Mouse (Mus musculus) right cerebral cortex, postnatal 10 days (tissue): ENCODE results near the gene Mylk.
A peak's percentile ranks its signal among the peaks of the same experiment; 100 is the strongest.

Experiments used
- DNase-seq, 2 experiments: peaks; one replicate each; pipeline ENCODE4 v3.0.0; 2021; ENCODE audit warnings: low spot score in 2 of 2

Gene Mylk

DNA sequence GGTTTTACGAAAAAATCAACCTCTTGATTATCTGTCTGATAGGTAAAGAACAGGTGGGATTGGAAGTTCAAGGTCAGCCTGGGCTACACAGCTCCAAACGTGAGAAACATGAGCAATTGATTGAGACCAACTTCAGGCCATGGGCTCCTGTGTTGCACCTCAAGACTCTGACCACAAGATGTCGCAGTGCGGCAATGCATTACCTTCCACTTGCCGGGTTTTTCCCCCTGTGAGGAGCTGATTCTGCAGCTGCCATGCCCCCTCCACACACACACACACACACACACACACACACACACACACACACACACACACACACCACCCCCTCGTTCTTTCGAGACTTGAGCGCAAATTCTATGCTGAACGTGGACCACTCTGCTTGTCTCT is 157.3 kb downstream of the Mylk start:
- DNase-seq = peak; percentile 84 to 90

DNA sequence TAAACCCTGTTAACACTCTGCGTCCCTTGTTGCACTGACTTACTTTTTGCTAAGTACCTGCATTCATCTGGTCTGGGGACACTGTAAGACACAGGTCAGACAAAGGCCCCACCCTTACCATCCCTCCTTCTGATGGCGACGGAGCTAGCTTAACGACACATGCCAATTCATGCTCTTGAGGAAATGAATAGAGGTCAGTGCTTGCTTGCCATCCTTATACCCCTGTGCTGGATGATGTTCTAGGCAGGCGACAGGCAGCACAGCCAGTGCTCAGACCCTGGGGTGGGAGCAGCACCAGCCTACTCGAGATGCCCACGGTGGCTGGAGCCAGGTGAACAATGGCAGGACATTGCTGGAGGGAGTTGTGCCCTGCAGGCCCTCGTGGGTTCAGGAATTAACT is 157.8 kb downstream of the Mylk start:
- DNase-seq = no peak

DNA sequence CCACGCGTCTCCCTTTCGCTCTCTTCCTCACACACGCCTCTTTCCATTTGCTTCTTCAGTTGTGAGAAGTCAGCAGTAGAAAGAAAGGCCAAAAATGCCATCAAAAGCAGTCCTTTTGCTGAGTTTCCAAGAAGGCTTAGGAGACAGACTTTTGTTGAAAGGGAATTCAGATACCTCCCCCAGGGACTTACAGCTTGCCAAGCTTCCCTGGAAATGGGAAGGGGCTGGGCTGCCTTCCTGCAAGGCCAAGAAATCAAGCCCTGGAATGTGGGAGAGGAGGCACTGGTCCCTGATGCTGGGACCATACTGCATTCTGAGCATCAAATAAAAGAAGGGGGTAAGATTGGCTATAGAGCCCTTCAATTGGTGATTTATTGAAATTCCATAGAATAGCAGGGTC is 159.9 kb downstream of the Mylk start:
- no peak for DNase-seq

DNA sequence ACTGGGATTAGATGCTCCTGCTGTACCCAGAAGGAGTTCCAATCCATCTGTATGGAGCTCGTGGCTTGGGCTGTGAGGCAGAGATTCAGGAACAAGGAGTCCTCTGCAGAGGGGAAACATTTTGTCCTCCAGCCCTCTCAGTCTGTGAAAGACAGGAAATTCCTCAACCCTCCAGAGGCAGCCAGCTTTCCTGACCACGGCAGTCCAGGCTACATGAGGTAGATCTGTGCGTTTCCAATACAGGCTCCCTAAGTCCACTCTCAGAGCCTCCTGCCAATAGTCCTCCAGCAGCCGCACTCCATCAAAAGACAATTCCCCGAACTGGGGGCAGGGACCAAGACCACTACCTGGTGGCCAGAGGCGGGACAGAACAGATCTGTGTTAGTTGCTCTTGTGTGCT is 164.4 kb downstream of the Mylk start:
- no peak for DNase-seq

DNA sequence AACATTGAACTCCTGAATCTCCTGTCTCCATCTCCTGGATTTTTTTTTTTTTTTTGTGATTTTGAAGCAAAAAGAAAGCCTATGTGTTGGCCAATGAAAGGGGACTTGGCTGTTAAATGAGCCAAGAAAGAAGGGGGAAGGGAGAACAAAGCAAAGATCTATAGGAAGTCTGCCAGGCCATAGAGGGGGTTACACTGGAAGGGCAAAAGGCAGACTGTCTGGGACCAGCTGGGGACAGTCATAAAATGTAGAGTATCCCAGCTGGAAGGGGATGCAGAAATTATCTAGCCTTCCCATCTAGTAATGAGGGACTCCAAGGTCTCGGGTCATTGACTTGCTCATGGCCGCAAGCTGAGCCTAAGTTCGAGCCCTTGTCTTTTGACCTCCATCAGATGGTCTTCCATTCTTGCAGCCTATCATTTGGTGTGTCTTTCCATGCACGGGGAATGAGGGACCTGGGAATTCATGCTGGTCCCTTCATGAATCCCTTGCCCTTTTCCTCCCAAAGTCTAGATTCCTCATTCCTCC is 172.4 kb downstream of the Mylk start:
- DNase-seq = no peak

DNA sequence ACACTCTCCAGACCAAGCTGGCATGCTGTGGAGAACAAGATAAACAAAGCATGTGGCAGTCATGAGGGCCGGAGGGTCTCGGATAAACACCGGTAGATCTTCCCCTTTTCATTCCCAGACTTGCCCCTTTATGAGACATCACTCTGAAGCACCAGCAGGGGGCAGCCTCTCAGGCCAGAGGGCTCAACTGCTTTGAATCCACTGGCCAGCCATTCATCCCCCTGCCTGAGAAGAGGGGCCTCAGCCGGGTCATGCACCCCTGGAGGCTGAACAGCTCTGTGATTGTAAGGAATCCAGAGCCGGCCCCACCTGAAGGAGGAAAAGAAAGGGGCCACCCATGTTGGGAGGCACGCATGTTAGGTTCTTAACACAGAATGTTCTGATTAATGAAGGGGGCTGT is 175.2 kb downstream of the Mylk start:
- DNase-seq = peak in 1 of 2 experiments; percentile 36

DNA sequence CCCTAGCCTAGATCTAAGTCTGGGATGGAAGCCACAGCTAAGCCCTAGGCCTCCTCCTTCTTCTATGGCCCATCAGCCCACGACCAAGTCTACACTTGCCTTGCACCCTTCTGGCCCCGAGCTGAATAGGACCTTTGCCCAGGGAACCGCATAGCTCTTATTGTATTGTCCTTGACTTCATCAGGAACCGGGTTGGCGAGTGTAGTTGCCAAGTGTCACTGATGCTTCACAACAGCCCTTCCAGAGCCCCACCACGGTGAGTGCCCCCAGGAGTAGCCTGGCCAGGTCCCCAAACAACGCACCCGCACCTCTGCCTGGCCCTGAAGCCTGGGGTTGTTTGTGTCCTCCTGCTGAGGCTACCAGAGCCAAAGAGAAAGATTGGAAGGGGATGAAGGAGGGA is 175.9 kb downstream of the Mylk start:
- DNase-seq = no peak

DNA sequence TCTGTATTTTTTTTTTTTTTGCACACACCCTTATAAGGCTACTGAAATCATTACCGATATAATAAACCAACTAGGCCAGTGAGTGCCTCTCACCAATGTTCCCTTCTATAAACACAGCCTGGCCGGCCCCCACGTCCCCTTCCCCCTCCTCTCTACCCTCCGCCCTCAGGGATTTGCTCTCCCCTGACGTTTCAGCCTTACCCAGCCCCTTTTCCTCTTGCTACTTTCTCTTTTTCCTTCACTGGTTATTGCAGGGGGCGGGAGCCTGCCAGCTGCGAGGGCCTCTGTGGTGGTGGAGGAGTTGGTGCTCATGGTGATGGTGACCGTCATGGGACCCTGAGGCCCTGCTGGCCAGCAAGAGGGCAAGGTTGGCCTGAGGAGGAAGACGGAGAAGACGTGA is 176.3 kb downstream of the Mylk start:
- DNase-seq = no peak

DNA sequence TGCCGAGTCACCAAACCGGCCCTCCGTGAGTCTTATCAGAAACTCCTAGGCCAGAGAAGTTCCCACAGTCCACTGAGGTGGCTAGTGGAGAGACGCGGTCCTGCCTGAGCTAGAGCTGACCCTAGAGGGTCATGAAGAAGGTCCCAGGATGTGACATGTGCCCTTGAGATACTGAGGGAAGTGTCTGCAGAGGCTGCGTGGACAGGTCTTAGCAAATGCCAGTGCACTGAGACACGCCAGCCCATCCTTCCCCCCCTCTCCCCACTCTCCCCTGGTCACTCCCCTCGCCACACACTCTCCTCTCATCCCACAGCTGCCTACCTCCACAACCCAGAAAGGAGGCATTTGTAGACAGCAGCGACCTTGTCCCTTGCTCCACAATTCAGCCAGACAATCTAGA is 178.6 kb downstream of the Mylk start:
- no peak for DNase-seq

DNA sequence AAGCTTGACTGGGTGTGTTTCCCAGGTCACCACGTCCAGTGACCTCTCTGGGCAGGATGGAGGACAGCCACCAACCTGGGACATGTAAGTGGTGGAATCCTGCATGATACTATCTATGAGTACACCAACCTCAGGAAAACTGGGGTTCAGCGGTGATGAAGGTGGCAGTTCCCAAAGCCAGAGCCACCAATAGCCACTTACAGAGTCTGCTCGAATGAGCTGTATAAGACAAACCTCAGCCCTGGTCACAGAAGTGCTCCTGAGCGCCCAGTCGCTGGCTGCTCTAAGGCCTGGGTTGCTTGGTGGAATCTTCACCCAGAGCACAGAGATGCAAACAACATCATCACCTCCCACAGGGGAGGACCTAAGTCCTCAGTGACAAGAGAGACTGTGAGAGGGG is 179.3 kb downstream of the Mylk start:
- no peak for DNase-seq

DNA sequence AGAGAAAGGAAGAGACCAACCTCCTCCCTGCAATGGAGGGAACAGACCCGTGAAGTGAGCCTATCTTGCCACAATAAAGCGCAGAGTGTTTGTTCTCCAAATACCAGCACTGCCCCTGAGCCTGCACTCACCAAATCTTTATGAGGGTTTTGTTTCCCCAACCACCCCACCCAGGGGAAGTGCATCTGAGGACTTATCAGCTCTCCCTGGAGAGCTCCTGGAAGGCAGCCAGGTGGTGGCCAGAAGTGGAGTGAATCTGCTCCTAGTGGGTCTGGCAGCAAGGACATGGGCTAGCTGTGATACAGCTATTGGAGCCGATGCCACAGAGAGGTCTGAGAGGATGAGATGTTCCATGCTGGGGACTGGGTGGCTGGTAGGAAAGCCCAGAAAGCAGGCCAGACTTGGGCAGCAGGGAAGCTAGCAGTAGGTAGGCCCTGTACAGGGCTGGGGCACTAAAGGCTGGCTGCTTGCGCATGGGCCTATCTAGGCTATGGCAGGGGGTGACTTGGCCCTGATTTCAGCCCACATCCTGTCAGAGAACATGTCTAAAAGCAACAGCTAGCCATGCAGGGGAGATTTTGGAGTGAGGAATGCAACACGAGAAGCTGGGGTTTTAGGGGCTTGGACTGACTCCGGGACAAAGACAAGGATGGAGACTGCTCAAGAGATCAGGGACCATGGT is 180.1 kb downstream of the Mylk start:
- no peak for DNase-seq

DNA sequence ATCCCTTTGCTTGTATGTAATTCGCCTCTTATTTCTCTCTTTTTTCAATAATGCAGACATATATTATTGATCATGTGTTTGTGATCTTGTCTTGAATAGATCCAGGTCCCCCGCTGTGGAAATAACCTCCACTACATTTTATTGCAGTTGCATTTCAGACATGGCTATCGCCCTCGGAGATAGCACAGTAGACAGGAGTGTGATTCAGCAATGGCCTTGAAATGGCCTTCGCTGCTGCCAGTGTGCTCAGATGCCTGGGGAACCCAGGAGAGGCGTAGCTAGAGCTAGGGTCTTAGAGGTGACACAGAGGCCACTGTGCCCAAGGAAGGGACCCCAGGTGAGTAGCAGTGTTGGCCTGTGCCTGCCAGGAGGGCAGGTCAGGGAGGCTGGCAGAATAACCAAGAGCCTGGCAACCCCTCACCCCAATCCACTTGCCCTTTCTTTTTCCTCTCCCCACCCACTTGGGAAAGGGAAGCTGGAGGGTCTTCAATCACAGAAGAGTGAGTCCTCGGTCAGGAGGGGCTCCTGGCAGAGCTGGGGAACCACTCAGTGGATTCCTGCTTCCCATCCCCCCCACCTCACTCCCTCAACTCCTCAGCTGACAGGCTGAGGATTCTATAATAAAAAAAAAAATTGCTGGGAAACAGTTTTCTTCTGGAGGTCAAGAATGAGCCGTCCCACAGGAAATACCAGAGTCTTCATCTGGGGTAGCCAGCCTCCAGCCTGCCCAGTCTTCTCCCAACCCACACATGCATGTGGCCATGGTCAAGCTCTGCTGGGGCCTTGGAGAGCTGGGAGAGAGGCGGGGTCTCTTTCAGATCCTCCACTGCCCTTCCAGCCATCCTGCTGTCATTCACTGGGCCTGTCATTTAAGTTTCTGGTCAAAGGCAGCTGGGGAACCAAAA is 181.8 kb downstream of the Mylk start:
- DNase-seq = no peak

DNA sequence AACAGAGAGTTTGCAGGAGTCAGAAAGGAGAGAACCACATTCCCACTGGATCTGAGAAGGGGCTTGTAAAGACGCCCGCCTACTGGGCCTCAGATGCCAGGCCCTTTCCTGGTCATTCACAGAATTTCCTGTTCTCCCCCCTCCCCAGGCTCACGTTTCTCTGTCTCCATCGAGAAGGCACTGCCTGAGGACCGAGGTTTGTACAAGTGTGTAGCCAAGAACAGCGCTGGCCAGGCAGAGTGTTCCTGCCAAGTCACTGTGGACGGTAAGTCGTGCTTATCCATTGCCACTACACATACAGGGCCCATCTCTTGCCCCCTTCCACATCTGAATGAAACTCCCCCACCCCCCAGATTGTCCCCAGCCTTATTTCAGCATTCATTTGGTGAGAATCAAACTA is 184.7 kb downstream of the Mylk start:
- DNase-seq = no peak

DNA sequence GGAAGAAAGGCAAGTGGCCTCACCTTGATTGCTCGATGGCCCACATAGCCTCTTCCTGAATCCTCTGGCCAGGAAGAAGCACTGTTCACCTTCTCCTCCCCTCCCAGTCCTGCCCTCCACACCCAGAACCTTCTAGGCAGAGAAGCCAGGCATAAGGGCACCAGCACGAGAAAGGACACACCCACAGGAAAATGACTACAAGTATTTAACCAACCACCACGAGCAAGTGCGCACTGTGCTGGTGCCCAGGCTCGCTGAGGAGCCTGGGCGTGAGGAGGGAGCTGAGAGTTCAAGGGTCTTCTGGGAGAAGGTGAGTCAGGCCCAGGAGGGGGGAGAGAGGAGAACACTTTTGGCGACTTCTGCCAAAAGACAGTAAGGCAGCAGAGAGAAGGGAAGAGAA is 185.1 kb downstream of the Mylk start:
- DNase-seq = no peak

DNA sequence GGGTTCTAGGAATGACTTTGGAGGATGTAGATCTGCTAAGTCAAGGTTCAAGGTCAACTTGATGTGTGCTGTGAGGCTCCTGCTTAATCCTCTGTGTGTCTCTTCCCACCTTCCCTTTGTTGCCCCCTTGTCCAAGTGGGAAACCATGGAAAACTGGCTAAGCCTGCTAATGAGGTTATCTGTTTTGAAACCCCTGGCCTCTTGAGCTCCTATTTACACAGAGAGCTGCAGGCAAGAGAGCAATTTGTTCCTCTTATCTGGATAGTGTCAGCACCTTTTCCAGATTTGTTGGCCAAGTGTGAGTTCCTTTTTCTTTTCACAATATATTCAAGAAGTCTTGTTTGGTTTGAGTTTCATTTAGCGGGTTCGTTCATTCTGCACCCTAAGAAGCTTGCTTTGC is 186.3 kb downstream of the Mylk start:
- DNase-seq = no peak

DNA sequence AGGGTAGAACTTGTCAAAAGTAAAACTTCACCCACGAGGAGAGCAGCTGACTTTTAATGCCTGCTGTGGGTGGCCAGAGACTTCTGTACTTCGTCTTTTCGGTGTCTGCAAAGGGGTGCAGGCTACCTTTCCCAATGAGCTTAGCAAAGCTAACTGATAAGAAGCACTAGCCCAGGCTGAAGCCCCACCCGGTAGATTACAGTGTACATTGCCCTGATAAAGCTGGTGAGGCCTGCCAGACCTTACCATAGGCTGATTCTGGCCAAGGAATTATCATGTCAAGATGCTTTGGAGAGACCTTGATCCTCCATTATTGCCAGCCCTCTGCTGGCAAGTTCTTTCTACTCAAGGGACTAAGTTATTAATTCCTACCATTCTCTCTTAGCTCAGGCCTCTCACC is 188.2 kb downstream of the Mylk start:
- DNase-seq = no peak

DNA sequence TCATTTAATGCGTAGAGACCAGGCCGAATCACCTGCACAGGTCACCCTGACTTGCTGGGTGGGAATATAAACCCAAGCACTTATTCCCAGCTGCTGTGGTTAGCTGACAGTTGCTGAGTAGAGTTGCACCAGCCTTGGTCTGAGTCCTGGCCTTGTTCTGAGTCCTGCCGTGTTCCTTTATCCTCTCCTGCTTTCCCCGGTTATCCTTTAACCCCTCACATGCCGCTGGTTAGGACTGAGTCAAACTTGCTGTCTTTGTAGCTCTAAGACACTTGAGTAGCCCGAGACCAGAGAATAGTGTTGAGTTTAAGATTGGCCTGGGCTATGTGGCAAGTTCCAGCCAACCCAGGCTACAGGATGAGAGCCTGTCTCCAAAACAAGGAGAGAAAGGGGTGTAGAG is 189.5 kb downstream of the Mylk start:
- no peak for DNase-seq

DNA sequence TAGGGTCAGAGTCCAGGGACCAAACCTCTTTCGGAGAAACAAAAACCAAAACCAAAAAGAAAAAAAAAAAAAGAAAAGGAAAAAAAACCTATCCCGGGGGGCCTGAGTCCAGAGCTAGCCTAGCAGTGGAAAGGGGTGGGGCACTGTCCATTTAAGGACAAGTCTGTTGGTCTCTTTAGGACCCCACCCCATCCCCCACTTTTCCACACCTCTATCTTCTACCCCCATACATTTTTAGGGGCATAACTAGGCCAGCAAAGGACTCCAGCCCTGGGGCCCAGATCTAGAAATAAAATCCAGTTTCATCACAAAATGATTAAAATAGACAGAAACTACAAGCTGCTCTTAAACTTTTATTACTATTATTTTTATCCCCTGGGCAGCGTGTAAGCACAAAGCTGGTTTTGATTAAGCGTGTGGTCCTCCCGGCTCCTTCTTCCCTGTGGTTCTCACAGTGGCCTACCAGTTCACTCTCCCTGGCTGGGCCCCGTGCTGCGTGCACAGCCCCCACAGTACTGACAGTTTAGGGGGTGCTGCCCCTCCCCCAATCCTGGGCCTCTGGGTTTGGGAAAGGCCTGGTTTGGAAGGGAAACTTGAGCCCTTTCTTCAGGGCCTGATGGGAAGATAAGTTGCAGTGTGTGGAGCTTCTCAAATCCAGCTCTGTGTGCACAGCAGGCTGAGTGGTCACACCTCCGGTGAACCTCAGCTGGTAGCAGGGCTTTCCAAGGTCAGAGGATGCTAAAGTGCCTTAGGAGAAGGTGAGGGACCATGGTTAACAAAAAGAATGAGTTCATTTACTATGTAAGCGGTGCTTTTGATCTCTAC is 190.7 kb downstream of the Mylk start:
- DNase-seq = no peak

DNA sequence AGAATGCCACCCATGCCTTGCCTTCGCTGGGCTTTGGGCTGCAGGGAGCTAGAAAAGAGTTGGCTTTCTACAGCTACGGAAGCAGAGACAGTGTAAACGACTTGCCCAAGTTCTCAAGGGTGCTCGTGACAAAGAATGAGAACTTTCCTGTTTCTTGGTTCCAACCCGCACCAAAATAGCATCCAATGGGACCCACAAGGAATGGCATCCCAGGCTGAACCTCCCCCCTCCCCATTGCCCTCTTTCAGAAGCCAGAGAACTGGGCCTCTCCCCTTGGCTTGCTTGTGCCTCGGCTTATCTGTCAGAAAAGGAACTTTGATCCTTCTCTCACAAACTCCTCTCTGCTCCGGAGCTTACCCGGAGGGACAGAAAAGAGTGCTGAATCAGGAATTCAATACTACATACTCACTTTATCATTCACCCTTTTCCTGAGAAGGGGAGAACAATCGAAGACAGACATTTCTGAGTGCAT is 191.4 kb downstream of the Mylk start:
- no peak for DNase-seq

DNA sequence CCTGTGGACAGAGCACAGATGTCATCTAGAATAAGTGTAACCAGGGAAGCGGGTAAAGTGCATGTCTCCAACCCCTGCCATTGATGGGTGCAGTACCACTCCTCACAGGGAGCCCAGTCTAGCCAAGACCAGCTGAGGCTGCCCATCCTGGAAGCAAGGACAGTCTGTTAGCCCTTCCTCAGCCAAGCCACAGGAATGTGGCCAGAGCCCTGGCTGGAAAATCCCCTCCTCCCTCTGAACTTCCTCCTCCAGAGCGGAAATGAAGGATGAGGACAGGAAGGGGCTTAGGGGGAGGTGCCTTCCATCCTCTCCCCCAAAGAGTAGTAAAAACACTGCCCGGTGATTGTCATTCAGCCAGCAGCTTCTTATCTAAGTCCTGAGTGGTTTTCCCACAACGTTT is 192.6 kb downstream of the Mylk start:
- no peak for DNase-seq

DNA sequence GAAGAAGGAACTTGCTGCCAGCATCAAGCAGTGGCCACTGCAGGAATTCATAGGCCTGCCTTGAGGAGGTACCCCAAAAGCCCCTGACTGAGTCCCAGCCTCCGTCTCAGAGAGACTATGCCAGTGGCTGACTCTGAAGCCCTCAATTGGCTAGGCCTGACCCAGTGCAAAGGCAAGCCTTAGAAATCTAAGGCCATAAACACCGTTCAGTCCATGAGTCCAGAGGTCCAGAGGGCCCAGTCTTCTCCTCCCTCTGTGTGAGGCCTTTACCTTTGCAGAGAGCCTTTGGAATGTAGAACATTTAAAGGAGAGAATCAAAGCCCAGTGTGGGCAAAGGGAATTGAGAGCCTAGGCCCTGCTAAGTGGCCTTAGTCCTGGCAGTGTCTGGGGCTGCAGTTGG is 193.2 kb downstream of the Mylk start:
- DNase-seq = no peak

DNA sequence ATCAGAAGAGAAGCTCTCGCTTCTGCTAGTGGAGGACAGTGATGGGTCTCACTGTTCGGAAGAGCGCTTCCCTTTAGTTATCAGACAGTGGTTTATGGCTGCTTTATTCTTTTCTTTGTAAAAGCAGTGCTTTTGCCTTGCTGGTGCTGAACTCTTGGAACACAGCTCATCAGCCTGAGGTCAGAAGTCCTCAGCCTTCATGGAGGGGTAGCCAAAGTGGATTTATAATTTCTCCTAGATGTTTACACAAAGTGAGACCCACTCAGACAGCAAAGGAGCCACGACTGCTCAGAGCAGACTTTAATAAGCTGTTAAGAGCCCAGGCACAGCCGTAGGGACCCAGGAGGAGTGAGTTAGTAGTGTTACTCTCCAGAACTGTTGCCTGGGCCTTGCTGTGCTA is 194.9 kb downstream of the Mylk start:
- DNase-seq = no peak
